Mouse (Mus musculus): ENCODE measurements around the gene Armh3. TPM values are rescaled to one million over a fixed set of nuclear protein-coding genes. Genes with fewer than 3 reads are reported as not detected.
"Not testable (repeated sequence)": the region's sequence is repeated elsewhere in the genome, so short reads cannot be mapped to it uniquely, and the experiment has no call there.

Armh3 gene
- total RNA-seq, 2 experiments from 2014 or later, result 20.1 to 20.2 TPM

DNA sequence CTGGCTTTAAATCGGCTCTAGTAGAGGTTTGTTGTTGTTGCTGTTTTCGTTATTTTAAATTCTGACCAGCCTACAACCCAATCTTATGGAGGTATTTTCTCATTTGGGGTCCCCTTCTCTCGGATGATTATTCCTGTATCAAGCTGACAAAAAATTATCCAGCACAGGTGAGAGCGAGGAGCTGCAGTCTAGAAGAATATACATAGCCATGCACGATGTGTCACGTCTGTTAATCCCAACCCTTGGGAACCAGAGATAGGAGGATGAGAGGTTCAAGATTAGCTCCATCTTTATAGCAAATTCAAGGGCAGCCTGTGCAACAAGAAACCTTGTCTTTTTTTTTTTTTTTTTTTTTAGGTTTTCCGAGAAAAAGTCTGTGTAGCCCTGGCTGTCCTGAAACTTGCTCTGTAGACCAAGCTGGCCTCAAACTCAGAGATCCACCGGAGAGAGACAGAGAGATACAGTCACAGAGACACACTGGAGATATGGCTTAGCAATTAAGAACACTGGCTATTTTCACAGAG, 468 bp upstream of the Armh3 start:
- intact Hi-C loops (cut with DNase I), result loop anchor here (5.0 kb wide), 1 partner anchor 44 kb away; the partner anchor contains the start of gene Pprc1

GRCm38 (mm10) chr19:45997365-45997764, 923 bp downstream of the Armh3 start:
- DNase-seq (ENCODE audit: low spot score in 2 of 2), result no peak
- intact Hi-C loops (cut with DNase I), result loop anchor here (5.0 kb wide), 1 partner anchor 45 kb away; the partner anchor contains the start of gene Pprc1

More for the DNA sequence above, 468 bp upstream of the Armh3 start:
- DNase-seq (ENCODE audit: low spot score in 2 of 2), result no peak

- intact Hi-C loops (cut with DNase I), result no loop called here
- no peak for DNase-seq (ENCODE audit: low spot score in 2 of 2)
Measured at GRCm38 (mm10) chr19:45993981-45994737, 4.1 kb downstream of the Armh3 start.

DNA sequence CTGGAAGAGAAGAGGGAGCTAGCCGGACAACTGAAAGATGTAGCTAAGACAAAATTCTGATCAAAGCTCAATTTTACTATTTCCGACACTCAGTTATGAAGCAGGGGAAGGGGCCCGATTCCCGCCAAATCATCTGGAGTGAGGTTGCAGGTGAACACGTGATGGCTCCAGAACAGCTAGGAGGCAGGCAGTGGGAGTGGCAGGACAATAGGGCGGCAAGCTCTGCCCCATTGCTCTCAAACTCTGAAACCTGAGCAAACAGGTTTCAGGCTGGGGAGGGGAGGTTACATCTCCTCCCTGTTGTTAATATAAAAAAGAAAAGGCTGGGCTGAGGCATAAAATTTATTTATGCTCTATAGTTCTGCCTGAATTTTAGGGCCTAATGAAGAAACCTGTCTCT, 4.8 kb downstream of the Armh3 start:
- intact Hi-C loops (cut with DNase I); DNase-seq (ENCODE audit: low spot score in 2 of 2): not testable (repeated sequence)

DNA sequence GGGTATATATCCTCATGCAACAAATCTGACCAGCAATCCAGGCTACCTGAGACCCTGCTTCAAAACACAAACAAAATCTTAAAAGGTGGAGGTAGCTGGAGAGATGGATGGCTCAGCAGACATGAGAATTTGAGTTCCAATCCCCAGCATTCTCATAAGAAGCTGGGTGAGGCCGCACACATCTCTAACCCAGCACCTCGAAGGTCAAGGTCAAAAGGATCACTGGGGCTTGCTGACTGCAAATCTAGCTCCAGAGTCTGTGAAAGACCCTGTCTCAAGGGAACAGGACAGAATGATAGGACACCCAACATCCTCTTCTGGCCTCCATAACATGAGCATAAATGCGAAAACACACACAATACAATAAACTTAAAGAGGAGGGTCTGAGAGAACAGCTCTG, 7.1 kb downstream of the Armh3 start:
- no peak for DNase-seq (ENCODE audit: low spot score in 2 of 2)
- intact Hi-C loops (cut with DNase I), result no loop called here

- intact Hi-C loops (cut with DNase I), result no loop called here
- DNase-seq (ENCODE audit: low spot score in 2 of 2), result no peak
Measured at GRCm38 (mm10) chr19:45988238-45988637, 10.1 kb downstream of the Armh3 start.

DNA sequence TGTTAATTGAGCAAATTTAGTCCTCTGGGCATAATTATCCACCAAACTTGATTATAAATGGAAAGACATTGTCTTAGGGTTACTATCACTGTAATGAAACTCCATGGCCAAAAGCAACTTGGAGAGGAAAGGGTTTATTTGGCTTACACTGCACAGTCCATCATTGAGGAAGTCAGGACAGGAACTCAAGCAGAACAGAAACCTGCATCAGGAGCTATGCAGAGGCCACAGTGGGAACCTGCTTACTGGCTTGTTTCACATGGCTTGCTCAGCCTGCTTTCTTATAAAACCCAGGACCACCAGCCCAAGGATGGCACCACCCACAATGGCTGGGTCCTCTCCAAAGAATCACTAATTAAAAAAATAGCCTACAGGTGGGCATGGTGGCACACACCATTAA, 13.9 kb downstream of the Armh3 start:
- DNase-seq (ENCODE audit: low spot score in 2 of 2), result no peak
- intact Hi-C loops (cut with DNase I), result no loop called here

DNA sequence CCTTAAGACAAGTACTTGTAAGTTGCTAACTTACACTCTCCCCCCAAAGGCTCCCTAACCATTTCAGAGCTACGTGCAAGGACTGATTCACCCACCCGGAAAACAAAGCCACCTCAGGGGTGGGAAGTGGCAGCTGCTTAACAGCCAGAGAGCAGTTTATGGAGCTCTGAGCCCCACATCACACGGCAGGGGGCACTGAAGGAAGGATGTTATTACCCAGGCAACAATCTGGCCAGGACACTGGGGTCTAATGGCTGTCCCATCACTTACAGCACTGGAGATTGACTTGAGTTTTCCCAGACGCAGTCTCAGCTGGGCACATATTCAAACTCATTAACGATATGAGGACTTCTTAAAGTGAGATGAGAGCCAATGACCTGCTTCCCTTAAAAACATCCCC, 37.5 kb downstream of the Armh3 start:
- intact Hi-C loops (cut with DNase I), result no loop called here

GRCm38 (mm10) chr19:45956736-45957135, 41.6 kb downstream of the Armh3 start:
- intact Hi-C loops (cut with DNase I), result no loop called here
- DNase-seq (ENCODE audit: low spot score in 2 of 2), result peak; percentile 47 to 67

More for the DNA sequence above, 37.5 kb downstream of the Armh3 start:
- no peak for DNase-seq (ENCODE audit: low spot score in 2 of 2)

DNA sequence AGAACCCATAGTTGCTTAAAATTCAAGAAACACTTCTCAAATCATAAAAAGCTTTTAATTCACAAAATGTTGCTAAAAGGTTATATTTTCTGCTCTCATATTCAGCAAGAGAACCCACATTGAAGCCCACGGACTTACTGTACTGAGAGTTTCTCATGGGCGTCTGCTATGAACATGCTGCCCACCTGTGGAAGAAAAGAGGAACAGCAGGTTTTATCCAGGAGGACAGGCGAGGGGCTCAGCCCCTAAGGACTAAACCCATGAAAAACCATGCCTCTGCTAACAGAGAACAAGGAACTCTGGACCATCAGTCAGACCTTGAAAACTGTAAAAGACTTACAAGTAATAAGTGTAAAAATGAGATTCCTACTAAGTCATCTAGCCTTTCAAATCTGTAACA, 45.0 kb downstream of the Armh3 start:
- intact Hi-C loops (cut with DNase I), result loop anchor here (2.0 kb wide), 1 partner anchor 140 kb away; no protein-coding TSS in a partner anchor
- DNase-seq (ENCODE audit: low spot score in 2 of 2), result peak in 1 of 2 experiments; percentile 21

DNA sequence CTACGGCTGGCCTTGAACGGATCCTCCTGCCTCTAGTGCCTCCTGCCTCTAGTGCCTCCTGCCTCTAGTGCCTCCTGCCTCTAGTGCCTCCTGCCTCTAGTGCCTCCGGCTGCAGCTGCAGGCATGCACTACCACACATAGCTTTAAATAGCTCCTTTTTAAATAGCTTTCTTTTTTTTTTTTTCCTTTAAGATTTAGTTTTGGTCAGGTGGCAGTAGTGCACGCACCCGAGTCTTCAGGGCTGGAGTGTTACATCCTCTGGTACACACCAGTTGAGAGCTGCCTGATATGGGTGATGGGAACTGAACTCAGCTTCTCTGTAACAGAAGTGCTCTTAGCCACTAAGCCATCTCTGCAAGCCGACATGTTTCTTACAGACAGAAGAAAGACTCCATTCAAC, 49.1 kb downstream of the Armh3 start:
- intact Hi-C loops (cut with DNase I), result loop anchor here (5.0 kb wide), 1 partner anchor 37 kb away; no protein-coding TSS in a partner anchor

GRCm38 (mm10) chr19:45947764-45948163, 50.5 kb downstream of the Armh3 start:
- intact Hi-C loops (cut with DNase I), result loop anchor here (2.0 to 5.0 kb wide), 2 partner anchors 35 to 131 kb away; partner anchors contain the start of gene Kcnip2
- peak; percentile 24 to 28 for DNase-seq (ENCODE audit: low spot score in 2 of 2)

More for the DNA sequence above, 49.1 kb downstream of the Armh3 start:
- DNase-seq (ENCODE audit: low spot score in 2 of 2), result no peak

DNA sequence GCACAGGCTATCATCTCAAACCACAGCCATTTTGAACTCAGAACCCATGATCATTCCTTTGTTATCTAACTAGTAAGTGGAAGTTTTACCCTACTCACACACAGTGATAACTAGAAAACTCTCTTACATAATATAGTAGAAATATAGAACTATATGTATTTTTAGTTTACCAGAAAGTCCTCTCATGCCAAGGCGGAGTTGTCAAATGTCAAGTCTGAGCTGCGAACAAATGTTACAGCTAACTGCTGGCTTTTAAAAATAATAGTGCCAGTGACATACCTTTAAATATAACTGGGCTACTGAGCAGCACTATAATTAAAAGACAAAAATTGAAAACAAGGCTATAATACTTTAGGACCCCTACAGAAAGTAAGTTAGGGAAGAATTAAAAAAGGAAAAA, 51.0 kb downstream of the Armh3 start:
- DNase-seq (ENCODE audit: low spot score in 2 of 2), result no peak
- intact Hi-C loops (cut with DNase I), result loop anchor here (2.0 to 5.0 kb wide), 2 partner anchors 35 to 130 kb away; partner anchors contain the start of gene Kcnip2

GRCm38 (mm10) chr19:45946541-45946940, 51.7 kb downstream of the Armh3 start:
- DNase-seq (ENCODE audit: low spot score in 2 of 2), result peak in 1 of 2 experiments; percentile 17
- intact Hi-C loops (cut with DNase I), result loop anchor here (2.0 to 5.0 kb wide), 2 partner anchors 34 to 130 kb away; partner anchors contain the start of gene Kcnip2

DNA sequence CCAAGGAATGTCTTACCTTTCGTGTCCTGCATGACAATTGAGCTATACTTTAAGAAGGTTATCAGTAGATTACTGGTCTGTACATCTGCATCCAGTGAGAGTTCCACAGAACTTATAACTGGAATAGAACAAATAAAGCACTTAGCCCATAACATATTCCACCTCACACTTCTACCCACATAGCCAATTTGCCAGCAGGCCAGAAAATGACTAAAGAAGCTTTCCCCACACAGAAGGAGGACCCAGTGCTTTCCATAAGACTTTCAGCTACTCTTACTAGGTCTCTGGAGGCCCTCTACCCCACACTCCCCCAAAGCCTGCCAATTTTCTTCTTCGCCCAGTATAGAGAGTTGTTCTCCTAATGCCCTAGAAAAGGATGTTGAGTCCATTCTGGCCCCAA, 52.3 kb downstream of the Armh3 start:
- DNase-seq (ENCODE audit: low spot score in 2 of 2), result peak; percentile 25 to 34
- intact Hi-C loops (cut with DNase I), result loop anchor here (2.0 to 5.0 kb wide), 2 partner anchors 34 to 129 kb away; partner anchors contain the start of gene Kcnip2

GRCm38 (mm10) chr19:45943758-45944157, 54.5 kb downstream of the Armh3 start:
- no peak for DNase-seq (ENCODE audit: low spot score in 2 of 2)
- intact Hi-C loops (cut with DNase I), result no loop called here

GRCm38 (mm10) chr19:45938064-45938463, 60.2 kb downstream of the Armh3 start:
- intact Hi-C loops (cut with DNase I), result no loop called here
- DNase-seq (ENCODE audit: low spot score in 2 of 2), result no peak

DNA sequence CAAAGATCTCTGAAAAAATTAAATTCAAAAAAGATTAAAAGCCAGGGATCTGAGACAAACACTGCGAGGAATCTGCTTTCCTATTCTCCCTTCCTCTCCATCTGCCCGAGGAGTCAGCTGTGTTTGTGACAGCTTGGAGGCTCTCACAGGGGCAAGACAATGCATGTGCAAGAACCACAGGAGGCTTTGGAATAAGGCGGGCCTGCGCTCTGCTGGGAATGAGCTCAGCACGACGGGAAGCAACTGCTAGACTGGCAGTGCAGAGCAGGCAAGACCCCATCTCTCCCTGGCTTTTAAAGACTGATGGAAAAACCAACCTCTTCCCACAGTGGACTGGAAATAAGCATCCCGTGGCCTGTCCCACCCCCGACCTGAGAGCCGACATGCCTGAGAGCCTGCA, 60.8 kb downstream of the Armh3 start:
- no peak for DNase-seq (ENCODE audit: low spot score in 2 of 2)
- intact Hi-C loops (cut with DNase I), result no loop called here

DNA sequence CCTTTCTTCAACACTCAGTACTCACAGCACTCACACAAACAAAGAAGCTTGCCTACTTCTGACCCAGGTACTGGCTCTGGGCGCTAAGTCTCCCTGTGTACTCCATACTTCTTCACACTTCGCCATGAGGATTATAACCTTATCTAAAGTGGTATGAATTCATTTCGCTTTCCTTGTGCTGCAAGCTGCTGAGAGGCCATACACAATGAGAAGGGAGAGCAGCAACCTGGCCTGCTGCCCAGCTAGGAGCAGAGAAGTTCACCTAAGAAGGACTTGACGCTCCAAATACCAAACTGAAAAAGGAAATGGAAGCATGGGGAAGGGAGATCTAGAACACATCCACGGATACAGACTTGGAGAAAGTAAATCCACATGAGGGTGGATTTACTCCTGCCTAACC, 71.1 kb downstream of the Armh3 start:
- intact Hi-C loops (cut with DNase I), result no loop called here
- DNase-seq (ENCODE audit: low spot score in 2 of 2), result no peak

DNA sequence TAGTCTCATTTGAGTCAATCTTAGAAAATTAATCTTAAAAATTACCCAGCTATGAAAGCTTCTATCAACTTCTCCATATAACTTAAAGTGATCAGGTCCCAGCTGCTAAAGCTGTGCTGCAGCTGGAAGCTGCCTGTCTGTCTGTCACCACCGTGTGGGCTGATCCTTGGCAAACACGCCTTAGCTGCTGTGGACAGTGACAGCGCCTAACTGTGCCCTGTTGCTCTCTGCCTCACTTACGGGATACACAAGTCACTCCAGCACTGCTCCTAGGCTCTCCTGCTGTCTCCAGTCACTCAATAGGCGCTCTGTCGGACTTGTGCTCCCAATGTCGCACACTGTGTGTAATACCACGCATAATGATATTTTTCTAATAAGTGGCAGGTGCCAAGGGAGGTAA, 71.9 kb downstream of the Armh3 start:
- intact Hi-C loops (cut with DNase I), result no loop called here

More for the DNA sequence above, 71.9 kb downstream of the Armh3 start:
- DNase-seq (ENCODE audit: low spot score in 2 of 2), result no peak

All from left cerebral cortex, postnatal 36 days (tissue).